Mouse (Mus musculus) heart, postnatal 0 days (tissue): Measurements from ENCODE around the gene Rora. TPM values are rescaled to one million over a fixed set of nuclear protein-coding genes. Genes with fewer than 3 reads are reported as not detected.

Source experiments
- ATAC-seq: fragments of 200-750 bp; cut with Nextera tagmentation; 2 replicates; pipeline ENCODE4 v1.8.0; 2017; ENCODE audit warnings: low read depth, moderate number of reproducible peaks, moderate library complexity; ENCODE audit not compliant: insufficient read depth
- DNase-seq: peaks from one replicate; pipeline ENCODE4 v3.0.0-alpha.2; 2016; ENCODE audit warnings: low spot score
- H3K27ac ChIP-seq: fragments of 300-500 bp; sonication (generic); 2 replicates; pipeline ENCODE4 v1.5.1; 2014; ENCODE audit warnings: low read depth, mild to moderate bottlenecking
- H3K27me3 ChIP-seq: fragments of 300-500 bp; sonication (generic); 2 replicates; pipeline ENCODE4 v1.6.1; 2014; ENCODE audit warnings: low read length, mixed read lengths; ENCODE audit not compliant: control insufficient read depth, insufficient read depth
- H3K36me3 ChIP-seq: fragments of 300-500 bp; sonication (generic); replicated peaks from 2 replicates; pipeline ENCODE4 v1.6.1; 2014; ENCODE audit warnings: low read length, mixed read lengths; ENCODE audit not compliant: control insufficient read depth, insufficient read depth
- H3K4me1 ChIP-seq: fragments of 300-500 bp; sonication (generic); 2 replicates; pipeline ENCODE4 v1.6.1; 2014; ENCODE audit warnings: antibody characterized with exemption; ENCODE audit not compliant: control insufficient read depth, insufficient read depth
- H3K4me2 ChIP-seq: fragments of 300-500 bp; sonication (generic); 2 replicates; pipeline ENCODE4 v1.6.1; 2014; ENCODE audit warnings: low read depth, mild to moderate bottlenecking, low read length, moderate library complexity
- H3K4me3 ChIP-seq: fragments of 300-500 bp; sonication (generic); 2 replicates; pipeline ENCODE4 v1.5.1; 2014; ENCODE audit warnings: low read depth, low read length
- H3K9ac ChIP-seq: fragments of 300-500 bp; sonication (generic); replicated peaks from 2 replicates; pipeline ENCODE4 v1.6.1; 2014; ENCODE audit warnings: low read depth, low read length, mixed read lengths
- H3K9me3 ChIP-seq: fragments of 300-500 bp; sonication (generic); replicated peaks from 2 replicates; pipeline ENCODE4 v1.6.1; 2016; ENCODE audit warnings: low read length; ENCODE audit not compliant: control insufficient read depth
- CTCF ChIP-seq: IDR thresholded peaks from 2 replicates; pipeline ENCODE4 v1.5.1; 2016; ENCODE audit warnings: antibody characterized with exemption, control low read depth, low read depth
- EP300 ChIP-seq: IDR thresholded peaks from 2 replicates; pipeline ENCODE4 v1.6.1; 2016; ENCODE audit warnings: antibody characterized with exemption, low read depth
- WGBS: fragments of 180-500 bp; shearing (Covaris S2); extraction: QIAGEN DNeasy Blood & Tissue Kit; methylation state at CpG from one replicate; pipeline ENCODE4 v1.1.7; 2014; 5-methylcytosine and 5-hydroxymethylcytosine counted together
- polyA plus RNA-seq: library from polyadenylated mRNA; unstranded; fragments of >200 nt; fragmentation: Nextera tagmentation; extraction: Ambion mirVana; gene quantifications from 2 replicates; pipeline ENCODE4 v1.2.1, GENCODE M21; 2015
- total RNA-seq: library from RNA; depleted of rRNA; stranded (reverse); fragments of >200 nt; gene quantifications from 2 replicates; pipeline ENCODE4 v1.2.3, GENCODE M21; 2014; ENCODE audit warnings: low replicate concordance

The Rora gene
- total and polyA plus RNA-seq, 2 experiments from 2014 or later = 7.9 to 9.8 TPM

DNA sequence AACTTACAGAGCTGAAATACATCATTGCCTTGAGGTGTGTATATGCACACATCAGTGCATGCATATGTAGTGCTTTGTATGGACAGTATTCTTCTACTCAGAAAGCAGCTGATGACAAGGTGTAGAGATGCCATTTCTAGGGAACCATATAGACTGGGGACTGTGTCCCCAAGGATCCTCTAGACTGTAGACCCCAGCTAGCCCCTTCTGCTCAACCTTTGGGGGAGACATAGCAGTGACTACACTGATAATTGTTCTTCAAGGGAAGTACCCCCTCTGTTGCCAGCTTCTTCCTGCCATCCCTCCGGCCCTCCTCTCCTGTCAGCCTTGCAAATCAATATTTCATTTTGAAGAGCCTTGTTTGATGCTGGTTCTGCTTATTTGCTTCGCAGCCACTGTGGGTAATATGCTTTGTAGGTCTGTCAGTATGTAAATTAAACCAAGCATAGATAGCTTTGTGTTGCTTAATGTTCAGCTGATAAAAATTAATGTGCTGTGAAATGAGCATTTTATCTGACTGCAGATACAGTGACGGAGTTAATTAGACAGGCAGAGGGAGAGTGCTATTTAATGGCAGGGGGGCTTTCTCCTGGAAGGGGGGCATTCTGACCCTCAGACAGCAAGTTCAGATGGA is 430.6 kb downstream of the Rora start:
- Histone ChIP-seq H3K27ac (no peak overlapping the region), H3K9me3 (no peaks in the 10 kb centered on the region), H3K9ac (no peak overlapping the region), H3K4me3 (no peak overlapping the region), H3K4me2 (no peak overlapping the region), H3K27me3 (no peaks in the 10 kb centered on the region), H3K36me3 (no peaks in the 10 kb centered on the region), H3K4me1 (peaks cover 6% of the 10 kb centered on the region)
- TF ChIP-seq CTCF (no peak), EP300 (no peak)
- ATAC-seq = no peak
- no peak for DNase-seq
- WGBS = 89% methylated on average over 3 of the region's 3 CpGs

GRCm38 (mm10) chr9:69084720-69085661 is 431.4 kb downstream of the Rora start:
- Histone ChIP-seq H3K4me2 (no peak overlapping the region), H3K27ac (no peak overlapping the region)

DNA sequence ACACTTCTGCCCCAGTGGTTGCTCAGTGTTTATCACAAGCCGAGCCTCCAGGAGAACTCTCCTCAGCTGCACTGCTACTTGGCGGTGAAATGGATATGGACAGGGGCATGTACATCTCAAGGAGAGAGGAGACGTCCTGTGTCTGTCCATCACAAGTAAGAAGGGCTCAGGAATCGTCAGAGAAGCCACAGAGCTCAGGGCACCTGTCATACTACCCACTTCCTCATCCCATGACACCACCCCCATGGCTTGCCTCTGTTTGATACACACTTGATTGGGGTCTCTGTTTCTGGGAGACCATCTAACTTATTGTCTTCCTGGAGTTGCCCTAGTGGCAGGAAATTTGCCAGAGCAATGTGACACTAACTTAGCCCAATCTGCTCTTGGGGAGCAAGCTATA is 433.3 kb downstream of the Rora start:
- no peak overlapping the region for H3K4me3 ChIP-seq
- H3K27ac ChIP-seq = no peak overlapping the region
- TF ChIP-seq EP300 (no peak), CTCF (no peak)
- H3K9ac ChIP-seq = no peak overlapping the region
- ATAC-seq = no peak
- peaks cover 12% of the 10 kb centered on the region for H3K4me1 ChIP-seq
- 68% methylated on average over 4 of the region's 4 CpGs for WGBS
- no peak overlapping the region for H3K4me2 ChIP-seq
- H3K9me3 ChIP-seq = no peaks in the 10 kb centered on the region
- no peak for DNase-seq
- no peaks in the 10 kb centered on the region for H3K36me3 ChIP-seq
- no peaks in the 10 kb centered on the region for H3K27me3 ChIP-seq

More at GRCm38 (mm10) chr9:69084720-69085661, 431.4 kb downstream of the Rora start:
- ATAC-seq (0 out of 2 replicates have a peak, but pooled peaks have one; percentile 27), DNase-seq (no peak)
- Histone ChIP-seq H3K36me3 (no peaks in the 10 kb centered on the region), H3K9me3 (no peaks in the 10 kb centered on the region), H3K27me3 (no peaks in the 10 kb centered on the region), H3K4me3 (no peak overlapping the region), H3K9ac (no peak overlapping the region), H3K4me1 (peaks cover 6% of the 10 kb centered on the region)
- WGBS = 45% methylated on average over 14 of the region's 14 CpGs
- no peak for TF ChIP-seq CTCF
- no peak for TF ChIP-seq EP300

DNA sequence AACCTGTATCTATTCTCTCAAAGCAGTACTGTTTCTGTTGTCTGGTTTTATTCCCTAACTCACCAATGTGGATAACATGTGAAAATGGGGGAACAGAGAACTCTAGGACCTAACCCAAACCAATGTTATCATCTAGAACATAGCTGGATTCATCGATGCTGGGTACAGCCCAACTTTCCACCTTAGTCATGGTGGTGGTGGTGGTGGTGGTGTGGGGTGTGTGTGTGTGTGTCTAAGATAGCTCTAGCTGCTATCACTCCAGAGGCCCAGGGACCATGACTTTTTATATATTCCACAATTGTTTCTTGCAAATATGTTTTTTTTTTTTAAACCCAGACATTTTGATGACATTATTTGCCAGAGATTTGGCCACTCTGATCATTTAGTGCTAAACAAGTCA is 433.7 kb downstream of the Rora start:
- Histone ChIP-seq H3K27ac (no peak overlapping the region), H3K27me3 (no peaks in the 10 kb centered on the region), H3K4me3 (no peak overlapping the region), H3K36me3 (no peaks in the 10 kb centered on the region), H3K4me1 (peaks cover 16% of the 10 kb centered on the region), H3K9ac (no peak overlapping the region), H3K4me2 (no peak overlapping the region), H3K9me3 (no peaks in the 10 kb centered on the region)
- no peak for ATAC-seq
- TF ChIP-seq EP300 (no peak), CTCF (no peak)
- 85% methylated on average over 1 of the region's 1 CpGs for WGBS
- DNase-seq = no peak

- Histone ChIP-seq H3K27me3 (no peaks in the 10 kb centered on the region), H3K4me1 (peaks cover 14% of the 10 kb centered on the region), H3K36me3 (no peaks in the 10 kb centered on the region), H3K4me3 (no peak overlapping the region), H3K9ac (no peak overlapping the region), H3K4me2 (no peak overlapping the region), H3K9me3 (no peaks in the 10 kb centered on the region), H3K27ac (no peak overlapping the region)
- ATAC-seq = no peak
- no peak for TF ChIP-seq CTCF
- no peak for TF ChIP-seq EP300
- DNase-seq = no peak
- 85% methylated on average over 5 of the region's 5 CpGs for WGBS
These were observed 437.2 kb downstream of the Rora start for GRCm38 (mm10) chr9:69090749-69091270.
